Mouse (Mus musculus): ENCODE results near the gene Hoxa10.

- TF ChIP-seq CTCF (IDR thresholded peaks at IDR 0.05): no peak
- TF ChIP-seq EP300 (IDR thresholded peaks at IDR 0.05): no peak
These were observed 34.7 kb downstream of the Hoxa10 start for GRCm38 (mm10) chr6:52205638-52206621.
